Mouse (Mus musculus): ENCODE data around the gene Shkbp1.

Gene Shkbp1

GRCm38 (mm10) chr7:27355745-27356240, at the start of gene Shkbp1:
Gene Shkbp1, minus strand, starts transcription at chr7:27356019.
- DNase-seq, result peak; percentile 92 to 96

- DNase-seq, result peak in 1 of 2 experiments; percentile 35
Measured at GRCm38 (mm10) chr7:27404203-27404942, 48.6 kb upstream of the Shkbp1 start.

DNA sequence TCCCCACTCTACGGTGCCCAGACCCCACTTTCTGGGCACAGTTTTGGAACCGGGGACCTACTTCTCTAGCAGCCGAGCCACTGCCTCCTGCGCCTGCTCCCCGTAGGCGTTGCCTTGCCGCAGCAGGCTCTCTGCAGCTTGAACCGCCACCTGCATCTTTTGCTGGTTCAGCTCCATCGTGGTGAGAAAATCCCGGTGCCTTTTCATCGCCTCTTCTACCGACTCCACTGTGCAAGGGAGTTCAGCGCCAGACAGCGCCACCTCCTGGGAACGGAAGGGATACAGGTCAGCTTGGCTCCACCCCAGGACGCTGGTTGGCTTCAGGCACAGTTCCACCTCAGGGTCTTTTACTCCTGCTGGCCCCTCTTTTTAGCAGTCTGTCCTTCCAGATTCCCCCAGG, 46.9 kb upstream of the Shkbp1 start:
- peak; percentile 70 to 71 for DNase-seq

DNA sequence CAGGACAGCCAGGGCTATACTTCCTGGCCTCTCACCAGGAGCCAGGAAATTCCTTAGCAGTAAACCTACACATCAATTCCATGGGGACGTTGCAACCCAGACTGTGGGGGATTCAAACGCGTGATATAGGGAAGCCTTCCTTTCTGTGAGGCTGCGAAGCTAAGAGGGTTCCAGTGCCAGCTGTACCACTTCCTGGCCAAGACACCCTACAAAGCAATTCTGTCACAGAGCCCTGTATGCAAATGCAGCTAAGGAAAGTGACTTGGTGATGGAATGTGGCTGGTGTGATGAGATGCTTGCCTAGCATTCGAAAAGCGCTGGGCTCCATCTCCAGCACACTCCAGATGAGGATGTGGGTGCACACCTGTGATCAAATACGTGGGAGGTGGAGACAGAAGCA, 44.7 kb upstream of the Shkbp1 start:
- no peak for DNase-seq

- peak; percentile 23 to 59 for DNase-seq
Measured at GRCm38 (mm10) chr7:27397048-27397949, 41.5 kb upstream of the Shkbp1 start.

- peak in 1 of 2 experiments; percentile 16 for DNase-seq
Measured at GRCm38 (mm10) chr7:27396184-27397047, 40.6 kb upstream of the Shkbp1 start.

DNA sequence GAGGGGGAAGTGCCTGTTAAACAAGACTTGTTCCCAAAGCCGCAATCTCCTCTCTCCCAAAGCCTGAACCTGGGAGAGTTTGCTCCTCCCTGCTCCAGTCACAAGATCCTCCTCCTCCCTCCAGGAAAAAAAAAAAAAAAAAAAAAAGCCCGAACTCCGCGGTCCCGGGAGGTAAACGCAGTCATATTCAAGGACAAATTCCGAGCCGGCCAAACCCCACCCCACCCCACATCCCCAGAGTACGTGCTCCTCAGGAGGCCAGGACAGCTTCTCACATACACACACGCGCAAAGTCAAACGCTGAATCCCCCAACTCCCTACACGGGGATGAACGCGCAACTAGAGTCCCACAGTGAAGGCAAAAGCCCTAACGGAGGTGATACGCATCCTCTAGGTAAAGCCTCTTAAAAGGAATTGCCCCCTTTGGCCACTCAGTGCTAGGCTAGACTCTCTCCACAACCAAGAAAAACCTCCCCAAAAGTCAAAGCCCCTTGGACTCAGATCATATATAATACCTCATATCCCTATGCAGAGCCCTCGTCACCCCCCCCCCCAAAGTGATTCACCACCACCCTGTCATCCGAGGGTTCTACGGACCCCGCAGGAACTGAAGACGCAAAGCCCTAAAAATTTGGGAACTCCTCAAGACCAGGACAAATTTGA, 39.8 kb upstream of the Shkbp1 start:
- no peak for DNase-seq

DNA sequence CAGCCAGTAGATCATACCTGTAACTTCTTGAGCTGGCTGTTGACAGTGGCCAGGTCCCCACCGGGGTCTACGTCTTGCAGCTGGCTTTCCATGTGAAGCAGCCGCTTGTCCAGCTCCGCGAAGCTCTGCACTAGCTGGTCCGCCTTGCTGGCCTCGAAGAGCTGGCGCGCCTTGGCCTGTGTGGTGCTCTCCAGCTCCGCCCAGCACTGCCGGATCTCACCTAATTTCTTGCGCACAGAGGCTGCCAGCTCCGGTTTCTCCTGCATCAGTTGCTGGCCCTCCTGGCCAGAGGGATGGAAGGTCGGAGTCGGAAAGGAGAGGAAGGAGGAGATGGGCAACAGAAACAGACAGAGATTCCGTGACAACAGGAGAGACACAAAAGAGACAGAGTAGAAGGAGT, 35.6 kb upstream of the Shkbp1 start:
- no peak for DNase-seq

DNA sequence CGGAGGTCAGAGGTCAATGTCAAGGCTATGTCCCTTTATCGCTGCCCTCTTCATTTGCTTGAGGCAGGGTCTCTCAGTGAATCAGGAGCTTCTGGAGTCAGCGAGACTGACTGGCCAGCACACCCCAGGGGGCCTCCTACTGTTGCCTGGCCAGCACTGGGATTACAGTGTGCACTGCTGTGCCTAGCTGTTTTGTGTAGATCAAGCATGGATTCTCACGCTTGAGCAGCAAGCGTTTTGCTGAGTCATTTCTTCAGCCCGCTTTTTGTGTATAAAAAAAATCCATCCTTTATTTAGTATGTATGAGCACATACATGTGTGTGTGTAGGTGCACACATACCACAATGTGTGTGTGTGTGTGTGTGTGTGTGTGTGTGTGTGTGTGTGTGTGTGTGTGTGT, 33.4 kb upstream of the Shkbp1 start:
- no peak for DNase-seq

- DNase-seq, result peak; percentile 71 to 80
Measured at GRCm38 (mm10) chr7:27384731-27385130, 28.9 kb upstream of the Shkbp1 start.

GRCm38 (mm10) chr7:27384134-27384533, 28.3 kb upstream of the Shkbp1 start:
- no peak for DNase-seq

DNA sequence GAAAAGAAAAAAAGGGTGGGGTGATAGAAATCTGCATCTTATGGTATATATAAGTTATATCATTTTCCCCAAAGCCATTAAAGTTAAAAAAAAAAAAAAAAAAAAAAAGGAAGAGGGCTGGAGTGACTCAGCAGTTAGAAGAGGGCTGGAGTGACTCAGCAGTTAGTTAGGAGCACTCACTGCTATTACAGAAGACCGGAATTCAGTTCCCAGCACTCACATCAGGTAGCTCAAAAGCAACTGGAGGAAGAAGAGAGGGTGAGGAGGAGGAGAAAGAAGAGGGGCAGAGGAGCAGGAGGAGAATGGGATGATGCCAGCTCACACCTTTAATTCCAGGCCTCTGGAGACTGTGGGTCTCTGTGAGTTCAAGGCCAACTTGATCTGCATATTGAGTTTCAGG, 27.4 kb upstream of the Shkbp1 start:
- no peak for DNase-seq

GRCm38 (mm10) chr7:27381560-27381959, 25.7 kb upstream of the Shkbp1 start:
- no peak for DNase-seq

- no peak for DNase-seq
Measured at GRCm38 (mm10) chr7:27381009-27381408, 25.2 kb upstream of the Shkbp1 start.

DNA sequence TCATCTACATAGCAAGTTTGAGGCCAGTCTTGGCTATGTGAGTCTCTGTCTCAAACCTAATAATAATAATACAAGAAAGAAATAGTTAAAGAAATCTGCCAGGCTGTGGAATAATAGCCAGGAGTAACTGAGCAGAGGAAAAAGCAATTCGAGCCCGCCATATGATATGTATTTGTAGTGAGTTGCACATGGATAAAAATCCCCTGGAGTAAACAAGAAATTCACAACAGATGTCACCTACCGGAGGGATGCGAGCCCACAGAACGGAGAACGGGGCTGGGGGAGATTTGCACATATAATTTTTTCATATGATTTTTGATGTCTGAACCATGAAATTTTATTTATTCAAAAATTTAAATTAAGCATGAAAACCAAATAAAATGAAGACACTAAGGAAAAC, 24.0 kb upstream of the Shkbp1 start:
- no peak for DNase-seq

DNA sequence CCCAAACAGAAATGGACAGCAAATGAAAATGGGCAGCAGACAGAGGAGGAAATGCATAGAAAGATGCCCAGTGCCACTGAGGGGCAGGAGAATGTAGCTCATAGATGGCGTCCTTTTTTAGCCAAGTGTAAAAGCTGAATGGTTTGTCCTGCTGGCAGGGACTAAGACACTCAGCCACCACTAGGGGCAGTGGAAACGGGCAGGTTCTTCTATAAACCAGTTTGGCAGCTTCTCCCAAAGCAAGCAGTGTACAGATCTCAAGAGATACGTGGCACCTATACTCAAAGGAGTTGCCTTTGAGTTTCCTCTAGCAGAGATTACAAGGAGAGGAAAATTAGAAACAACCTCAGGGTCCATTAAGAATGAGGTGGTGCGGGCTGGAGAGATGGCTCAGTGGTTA, 22.6 kb upstream of the Shkbp1 start:
- peak; percentile 37 to 44 for DNase-seq

DNA sequence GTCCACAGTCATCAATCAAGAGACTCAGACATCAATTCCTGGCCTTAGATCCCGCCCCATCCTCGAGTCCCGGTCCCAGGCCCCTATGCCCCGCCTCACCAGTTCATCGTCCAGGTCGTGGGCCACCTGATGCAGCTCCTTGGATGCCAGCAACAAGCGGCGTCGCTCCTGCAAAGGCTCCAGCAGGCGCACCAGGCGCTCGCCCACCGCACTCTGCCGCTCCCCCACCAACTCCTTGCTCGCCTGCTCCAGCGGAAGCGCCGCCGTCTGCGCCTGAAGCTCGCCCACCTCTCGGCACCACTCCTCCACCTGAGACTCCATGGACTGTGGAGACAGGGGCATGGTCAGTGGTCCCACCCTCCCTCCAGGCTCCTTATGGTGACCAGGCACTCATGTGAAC, 19.5 kb upstream of the Shkbp1 start:
- no peak for DNase-seq

DNA sequence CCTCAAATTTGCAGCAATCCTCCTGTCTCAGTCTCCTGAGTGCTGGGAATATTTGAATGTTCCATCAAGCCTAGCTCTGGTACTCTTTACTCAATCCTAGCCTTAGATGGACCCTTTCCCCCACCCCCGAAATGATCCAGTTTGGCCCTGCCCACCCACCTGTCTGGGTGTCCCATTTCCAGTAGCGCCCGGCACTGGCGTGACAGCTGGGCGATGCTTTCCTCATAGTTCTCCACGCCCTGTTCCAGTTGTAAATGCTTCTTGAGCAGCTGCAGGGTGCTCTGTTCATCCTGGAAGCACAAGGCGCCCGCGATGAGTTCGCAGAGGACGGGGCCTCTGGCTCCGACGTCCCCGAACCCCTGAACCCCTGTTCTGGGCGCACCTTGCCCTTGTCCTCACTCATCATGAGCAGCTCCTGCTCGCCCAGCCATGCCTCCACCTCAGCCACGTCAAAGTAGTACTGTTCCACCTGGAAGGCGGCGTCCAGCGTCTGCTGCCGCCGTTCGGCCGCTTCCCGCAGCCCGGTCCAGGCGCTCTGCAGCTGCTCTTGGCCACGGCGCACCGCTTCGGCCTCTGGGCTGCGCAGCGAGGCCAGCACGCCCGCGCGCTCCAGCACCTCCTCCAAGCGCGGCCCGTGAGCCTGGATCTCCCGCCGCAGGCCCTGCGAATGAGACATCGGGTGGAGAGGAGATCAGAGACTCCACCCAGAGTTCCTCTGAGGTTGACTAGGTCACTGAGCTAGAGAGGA, 16.1 kb upstream of the Shkbp1 start:
- DNase-seq, result no peak

GRCm38 (mm10) chr7:27369111-27369510, 13.3 kb upstream of the Shkbp1 start:
- DNase-seq, result no peak

- no peak for DNase-seq
Measured at GRCm38 (mm10) chr7:27367976-27368375, 12.2 kb upstream of the Shkbp1 start.

GRCm38 (mm10) chr7:27366082-27366844, 10.4 kb upstream of the Shkbp1 start:
- no peak for DNase-seq
